Mouse (Mus musculus) heart, embryonic 12.5 days (tissue): ENCODE data around the gene A330070K13Rik. TPM values are rescaled to one million over a fixed set of nuclear protein-coding genes. Genes with fewer than 3 reads are reported as not detected.

Experiments
- ATAC-seq: fragments of 200-750 bp; cut with Nextera tagmentation; 2 replicates; pipeline ENCODE4 v1.8.0; 2017; ENCODE audit warnings: moderate TSS enrichment, moderate library complexity; ENCODE audit not compliant: insufficient number of reproducible peaks, low FRiP score
- H3K27ac ChIP-seq: fragments of 300-500 bp; sonication (generic); 2 replicates; pipeline ENCODE4 v1.5.1; 2016; ENCODE audit warnings: mild to moderate bottlenecking, moderate library complexity; ENCODE audit not compliant: poor library complexity, severe bottlenecking
- H3K27me3 ChIP-seq: fragments of 300-500 bp; sonication (generic); replicated peaks from 2 replicates; pipeline ENCODE4 v1.6.1; 2016; ENCODE audit warnings: mild to moderate bottlenecking, moderate library complexity
- H3K36me3 ChIP-seq: fragments of 300-500 bp; sonication (generic); 2 replicates; pipeline ENCODE4 v1.6.1; 2016; ENCODE audit warnings: mild to moderate bottlenecking, moderate library complexity
- H3K4me1 ChIP-seq: fragments of 300-500 bp; sonication (generic); replicated peaks from 2 replicates; pipeline ENCODE4 v1.6.1; 2016; ENCODE audit warnings: mild to moderate bottlenecking
- H3K4me2 ChIP-seq: fragments of 300-500 bp; sonication (generic); 2 replicates; pipeline ENCODE4 v1.6.1; 2016; ENCODE audit warnings: mild to moderate bottlenecking, moderate library complexity
- H3K4me3 ChIP-seq: fragments of 300-500 bp; sonication (generic); 2 replicates; pipeline ENCODE4 v1.5.1; 2016; ENCODE audit warnings: mild to moderate bottlenecking
- H3K9ac ChIP-seq: fragments of 300-500 bp; sonication (generic); 2 replicates; pipeline ENCODE4 v1.6.1; 2016; ENCODE audit warnings: mild to moderate bottlenecking, moderate library complexity
- H3K9me3 ChIP-seq: fragments of 300-500 bp; sonication (generic); replicated peaks from 2 replicates; pipeline ENCODE4 v1.6.1; 2016; ENCODE audit warnings: mild to moderate bottlenecking, moderate library complexity
- WGBS: fragments of 180-500 bp; shearing (Covaris S2); methylation state at CpG from one replicate; pipeline ENCODE4 v1.1.7; 2016; 5-methylcytosine and 5-hydroxymethylcytosine counted together
- polyA plus RNA-seq: library from polyadenylated mRNA; unstranded; fragments of >200 nt; fragmentation: Nextera tagmentation; extraction: Ambion mirVana; gene quantifications from 2 replicates; pipeline ENCODE4 v1.2.1, GENCODE M21; 2016

A330070K13Rik gene
- not detected in 2 replicates for polyA plus RNA-seq

GRCm38 (mm10) chr5:130384222-130384912, at the start of gene A330070K13Rik:
Gene A330070K13Rik (minus strand): TSS chr5:130384631.
- ATAC-seq: no peak
- 7% methylated on average over 13 of the region's 13 CpGs for WGBS

GRCm38 (mm10) chr5:130411516-130411915, 27.1 kb upstream of the A330070K13Rik start:
- WGBS: 87% methylated on average over 17 of the region's 17 CpGs

More at GRCm38 (mm10) chr5:130384222-130384912, at the start of gene A330070K13Rik:
- peak within 1 kb of the TSS; percentile 58 for H3K4me2 ChIP-seq
- H3K9me3 ChIP-seq: no peaks in the 10 kb centered on the region
- H3K4me3 ChIP-seq: peak within 1 kb of the TSS; percentile 17; the same call in 1 of the 2 replicates
- H3K27ac ChIP-seq: no peak within 1 kb of the TSS
- 0 out of 2 replicates have a peak within 1 kb of the TSS, but pooled peaks have one; percentile 27 for H3K9ac ChIP-seq
- H3K4me1 ChIP-seq: peaks cover 8% of the 10 kb centered on the region
- no peaks in the 10 kb centered on the region for H3K36me3 ChIP-seq
- H3K27me3 ChIP-seq: no peaks in the 10 kb centered on the region

GRCm38 (mm10) chr5:130409706-130410105, 25.3 kb upstream of the A330070K13Rik start:
- Histone ChIP-seq H3K36me3 (no peaks in the 10 kb centered on the region), H3K4me1 (no peaks in the 10 kb centered on the region), H3K4me2 (no peak overlapping the region), H3K4me3 (no peak overlapping the region), H3K9ac (no peak overlapping the region), H3K9me3 (peaks cover 41% of the 10 kb centered on the region), H3K27ac (no peak overlapping the region), H3K27me3 (no peaks in the 10 kb centered on the region)
- 82% methylated on average over 6 of the region's 6 CpGs for WGBS
- no peak for ATAC-seq

More at GRCm38 (mm10) chr5:130411516-130411915, 27.1 kb upstream of the A330070K13Rik start:
- no peak overlapping the region for H3K4me2 ChIP-seq
- H3K4me3 ChIP-seq: no peak overlapping the region
- H3K36me3 ChIP-seq: no peaks in the 10 kb centered on the region
- no peak for ATAC-seq
- H3K9ac ChIP-seq: no peak overlapping the region
- H3K4me1 ChIP-seq: no peaks in the 10 kb centered on the region
- H3K9me3 ChIP-seq: peaks cover 41% of the 10 kb centered on the region
- no peak overlapping the region for H3K27ac ChIP-seq
- no peaks in the 10 kb centered on the region for H3K27me3 ChIP-seq

- Histone ChIP-seq H3K4me2 (no peak overlapping the region), H3K27me3 (no peaks in the 10 kb centered on the region), H3K36me3 (no peaks in the 10 kb centered on the region), H3K4me3 (no peak overlapping the region), H3K4me1 (no peaks in the 10 kb centered on the region), H3K27ac (no peak overlapping the region), H3K9me3 (peaks cover 30% of the 10 kb centered on the region), H3K9ac (no peak overlapping the region)
- no peak for ATAC-seq
- WGBS: 50% methylated on average over 1 of the region's 1 CpGs
Observed at GRCm38 (mm10) chr5:130405201-130405600, 20.8 kb upstream of the A330070K13Rik start.

- no peaks in the 10 kb centered on the region for H3K36me3 ChIP-seq
- WGBS: 80% methylated on average over 8 of the region's 8 CpGs
- H3K4me2 ChIP-seq: no peak overlapping the region
- no peak overlapping the region for H3K27ac ChIP-seq
- H3K9ac ChIP-seq: no peak overlapping the region
- H3K27me3 ChIP-seq: no peaks in the 10 kb centered on the region
- no peaks in the 10 kb centered on the region for H3K4me1 ChIP-seq
- peaks cover 28% of the 10 kb centered on the region for H3K9me3 ChIP-seq
- no peak overlapping the region for H3K4me3 ChIP-seq
- no peak for ATAC-seq
Observed at GRCm38 (mm10) chr5:130400136-130400917, 15.9 kb upstream of the A330070K13Rik start.

GRCm38 (mm10) chr5:130395142-130395541, 10.7 kb upstream of the A330070K13Rik start:
- Histone ChIP-seq H3K4me2 (no peak overlapping the region), H3K4me1 (no peaks in the 10 kb centered on the region), H3K4me3 (no peak overlapping the region), H3K9ac (no peak overlapping the region), H3K27me3 (no peaks in the 10 kb centered on the region), H3K9me3 (peaks cover 15% of the 10 kb centered on the region; the same call in 1 of the 2 replicates), H3K27ac (no peak overlapping the region), H3K36me3 (no peaks in the 10 kb centered on the region)
- ATAC-seq: no peak
- 66% methylated on average over 6 of the region's 6 CpGs for WGBS

- no peak overlapping the region for H3K9ac ChIP-seq
- H3K4me3 ChIP-seq: no peak overlapping the region
- no peak overlapping the region for H3K4me2 ChIP-seq
- H3K36me3 ChIP-seq: no peaks in the 10 kb centered on the region
- H3K27ac ChIP-seq: no peak overlapping the region
- WGBS: 67% methylated on average over 8 of the region's 8 CpGs
- H3K4me1 ChIP-seq: no peaks in the 10 kb centered on the region
- peaks cover 15% of the 10 kb centered on the region; the same call in 1 of the 2 replicates for H3K9me3 ChIP-seq
- no peaks in the 10 kb centered on the region for H3K27me3 ChIP-seq
- no peak for ATAC-seq
Observed at GRCm38 (mm10) chr5:130394386-130394785, 10.0 kb upstream of the A330070K13Rik start.

- H3K36me3 ChIP-seq: no peaks in the 10 kb centered on the region
- H3K4me3 ChIP-seq: no peak overlapping the region
- H3K27ac ChIP-seq: no peak overlapping the region
- no peak overlapping the region for H3K4me2 ChIP-seq
- no peaks in the 10 kb centered on the region for H3K4me1 ChIP-seq
- H3K9me3 ChIP-seq: peaks cover 15% of the 10 kb centered on the region; the same call in 1 of the 2 replicates
- 37% methylated on average over 8 of the region's 8 CpGs for WGBS
- no peak overlapping the region for H3K9ac ChIP-seq
- H3K27me3 ChIP-seq: no peaks in the 10 kb centered on the region
- ATAC-seq: no peak
Observed at GRCm38 (mm10) chr5:130393618-130394355, 9.4 kb upstream of the A330070K13Rik start.

- Histone ChIP-seq H3K4me3 (no peak overlapping the region), H3K9ac (no peak overlapping the region), H3K4me1 (peaks cover 8% of the 10 kb centered on the region), H3K9me3 (0 out of 2 replicates have a peak, but pooled peaks cover 7% of the 10 kb centered on the region), H3K36me3 (no peaks in the 10 kb centered on the region), H3K27me3 (no peaks in the 10 kb centered on the region), H3K27ac (no peak overlapping the region), H3K4me2 (no peak overlapping the region)
- WGBS: 65% methylated on average over 7 of the region's 7 CpGs
- no peak for ATAC-seq
Observed at GRCm38 (mm10) chr5:130386418-130386817, 2.0 kb upstream of the A330070K13Rik start.

GRCm38 (mm10) chr5:130375411-130375810, 9.0 kb downstream of the A330070K13Rik start:
- no peaks in the 10 kb centered on the region for H3K36me3 ChIP-seq
- H3K27me3 ChIP-seq: no peaks in the 10 kb centered on the region
- H3K4me3 ChIP-seq: no peak overlapping the region
- H3K4me1 ChIP-seq: peaks cover 8% of the 10 kb centered on the region; the same call in 1 of the 2 replicates
- ATAC-seq: no peak
- no peaks in the 10 kb centered on the region for H3K9me3 ChIP-seq
- no peak overlapping the region for H3K27ac ChIP-seq
- WGBS: 89% methylated on average over 3 of the region's 3 CpGs
- no peak overlapping the region for H3K4me2 ChIP-seq
- H3K9ac ChIP-seq: no peak overlapping the region

- 63% methylated on average over 11 of the region's 11 CpGs for WGBS
- Histone ChIP-seq H3K9ac (no peak within 1 kb of the TSS), H3K27ac (no peak within 1 kb of the TSS), H3K27me3 (no peaks in the 10 kb centered on the region), H3K36me3 (no peaks in the 10 kb centered on the region), H3K9me3 (no peaks in the 10 kb centered on the region), H3K4me1 (no peaks in the 10 kb centered on the region), H3K4me3 (no peak within 1 kb of the TSS), H3K4me2 (no peak within 1 kb of the TSS)
- ATAC-seq: no peak
Observed at GRCm38 (mm10) chr5:130369237-130369636, 15.2 kb downstream of the A330070K13Rik start, which contains the start of gene Caln1. Gene Caln1 (plus strand): TSS chr5:130369455.
